In genomic region chr7:144669895-144670294, GRCm38 (mm10) we compare ENCODE assay signal across 25 mouse cellular contexts.
A peak's percentile ranks its signal among the peaks of the same experiment; 100 is the strongest.
DNase-seq lines count a peak whose midpoint lies in the region; ATAC-seq and TF ChIP-seq lines count a peak whose summit lies in the region.
"Had no signal": no experiment of that assay in that cellular context is flagged by ENCODE, and none has a peak within 500 bp of the region (broad histone marks: within the 10 kb centered on the region; RNA-seq: fewer than 3 reads in every experiment).

No protein-coding gene starts in this region.

- H3K36me3 ChIP-seq in heart, adult 2 months (ENCODE audit: control insufficient read depth, insufficient read depth, low read length), result no peaks in the 10 kb centered on the region
- H3K36me3 ChIP-seq in liver, postnatal 0 days (replicated peaks; ENCODE audit: insufficient read depth, low read length), result no peaks in the 10 kb centered on the region
- no peaks in the 10 kb centered on the region for H3K36me3 ChIP-seq in liver, embryonic 11.5 days (ENCODE audit: control insufficient read depth, insufficient read depth, low read length)
- H3K36me3 ChIP-seq in E14TG2a.4 (ENCODE audit: insufficient read depth, low read length), result no peaks in the 10 kb centered on the region
- peaks cover 10% of the 10 kb centered on the region; the same call in 1 of the 2 replicates for H3K36me3 ChIP-seq in embryonic facial prominence, embryonic 10.5 days (replicated peaks)
- H3K36me3 ChIP-seq: embryonic facial prominence, embryonic 15.5 days; forebrain, embryonic 15.5 days; heart, embryonic 15.5 days; hindbrain, embryonic 15.5 days; limb, embryonic 15.5 days; midbrain, embryonic 15.5 days had no signal

- no peaks in the 10 kb centered on the region for H3K27me3 ChIP-seq in heart, adult 2 months (ENCODE audit: control insufficient read depth, insufficient read depth, low read length)
- no peaks in the 10 kb centered on the region for H3K27me3 ChIP-seq in liver, postnatal 0 days (ENCODE audit: insufficient read depth, low read length)
- H3K27me3 ChIP-seq in liver, embryonic 11.5 days (replicated peaks; ENCODE audit: control insufficient read depth, insufficient read depth, low read length), result no peaks in the 10 kb centered on the region
- peaks cover 18% of the 10 kb centered on the region; the same call in 1 of the 2 replicates for H3K27me3 ChIP-seq in E14TG2a.4 (ENCODE audit: insufficient read depth, low read length)
- H3K27me3 ChIP-seq in embryonic facial prominence, embryonic 10.5 days (replicated peaks; ENCODE audit: low read depth, poor library complexity, severe bottlenecking), result 0 out of 2 replicates have a peak, but pooled peaks cover 23% of the 10 kb centered on the region
- H3K27me3 ChIP-seq: embryonic facial prominence, embryonic 15.5 days; forebrain, embryonic 15.5 days; heart, embryonic 15.5 days; hindbrain, embryonic 15.5 days; limb, embryonic 15.5 days; midbrain, embryonic 15.5 days had no signal

- intact Hi-C loops in heart, adult 2 months (cut with DNase I), result no loop called here
- intact Hi-C loops in heart, postnatal 25 days (cut with DNase I), result no loop called here

- DNase-seq in heart, adult 2 months, result no peak
- no peak for DNase-seq in heart, postnatal 25 days (ENCODE audit: low spot score)
- no peak for DNase-seq in liver, postnatal 0 days
- DNase-seq in liver, embryonic 11.5 days (ENCODE audit: low spot score), result no peak
- no peak for DNase-seq in embryonic facial prominence, embryonic 10.5 days (ENCODE audit: low spot score)
- no peak for DNase-seq in right cerebral cortex, adult 2 months (ENCODE audit: low spot score in 2 of 2)
- no peak for DNase-seq in frontal cortex, postnatal 25 days (ENCODE audit: low spot score in 2 of 2)
- DNase-seq: adrenal gland, adult 8-10 months; cerebellum, adult 9-10 months; gastrocnemius, postnatal 25 days; heart, postnatal 4 days; lung, adult 2 months; lung, postnatal 36 days; right cerebral cortex, postnatal 4 days; thymus, postnatal 25 days had no signal

- WGBS in heart, adult 2 months, result 94% methylated on average over 2 of the region's 2 CpGs
- WGBS in liver, postnatal 0 days (ENCODE audit: insufficient replicate concordance), result 81% methylated on average over 2 of the region's 2 CpGs
- 91% methylated on average over 2 of the region's 2 CpGs for WGBS in liver, embryonic 11.5 days
- 87% methylated on average over 2 of the region's 2 CpGs for WGBS in embryonic facial prominence, embryonic 10.5 days

- H3K4me1 ChIP-seq in heart, adult 2 months (ENCODE audit: control insufficient read depth, insufficient read depth, low read length), result no peaks in the 10 kb centered on the region
- no peaks in the 10 kb centered on the region for H3K4me1 ChIP-seq in liver, postnatal 0 days (ENCODE audit: insufficient read depth)
- H3K4me1 ChIP-seq in liver, embryonic 11.5 days (replicated peaks; ENCODE audit: control insufficient read depth, insufficient read depth, low read length), result 0 out of 2 replicates have a peak, but pooled peaks cover 2% of the 10 kb centered on the region
- H3K4me1 ChIP-seq in E14TG2a.4 (replicated peaks; ENCODE audit: low read depth, low read length), result no peaks in the 10 kb centered on the region
- H3K4me1 ChIP-seq in embryonic facial prominence, embryonic 10.5 days, result peaks cover 41% of the 10 kb centered on the region
- H3K4me1 ChIP-seq: embryonic facial prominence, embryonic 15.5 days; forebrain, embryonic 15.5 days; heart, embryonic 15.5 days; hindbrain, embryonic 15.5 days; midbrain, embryonic 15.5 days had no signal

- no peaks in the 10 kb centered on the region for H3K79me2 ChIP-seq in heart, adult 2 months (replicated peaks; ENCODE audit: control insufficient read depth, insufficient read depth, low read length)

- TF ChIP-seq POLR2A in heart, adult 2 months (IDR thresholded peaks at IDR 0.05; ENCODE audit: insufficient read depth, low read depth, low read length), result no peak

- ATAC-seq in liver, postnatal 0 days, result no peak
- ATAC-seq in liver, embryonic 11.5 days (replicated peaks; ENCODE audit: low FRiP score), result no peak
- ATAC-seq: forebrain, embryonic 15.5 days; intestine, embryonic 16.5 days; midbrain, embryonic 15.5 days had no signal

- H3K4me2 ChIP-seq in liver, postnatal 0 days (ENCODE audit: low read depth, low read length), result no peak overlapping the region
- no peak overlapping the region for H3K4me2 ChIP-seq in liver, embryonic 11.5 days
- H3K4me2 ChIP-seq: embryonic facial prominence, embryonic 15.5 days; forebrain, embryonic 15.5 days; heart, embryonic 15.5 days; hindbrain, embryonic 15.5 days; limb, embryonic 15.5 days; midbrain, embryonic 15.5 days had no signal

- H3K4me3 ChIP-seq in heart, adult 2 months, result no peak overlapping the region
- no peak overlapping the region for H3K4me3 ChIP-seq in liver, postnatal 0 days (ENCODE audit: low read depth, low read length)
- H3K4me3 ChIP-seq in liver, embryonic 11.5 days (ENCODE audit: low read depth, low read length), result no peak overlapping the region
- H3K4me3 ChIP-seq in E14TG2a.4 (replicated peaks; ENCODE audit: low read length), result no peak overlapping the region
- no peak overlapping the region for H3K4me3 ChIP-seq in embryonic facial prominence, embryonic 10.5 days
- H3K4me3 ChIP-seq: embryonic facial prominence, embryonic 15.5 days; forebrain, embryonic 15.5 days; heart, embryonic 15.5 days; hindbrain, embryonic 15.5 days; left cerebral cortex, adult 2 months; limb, embryonic 15.5 days; midbrain, embryonic 15.5 days; myocyte had no signal

- H3K27ac ChIP-seq in heart, adult 2 months, result no peak overlapping the region
- no peak overlapping the region for H3K27ac ChIP-seq in liver, postnatal 0 days (ENCODE audit: low read depth)
- no peak overlapping the region for H3K27ac ChIP-seq in liver, embryonic 11.5 days (ENCODE audit: low read depth, low read length)
- H3K27ac ChIP-seq in embryonic facial prominence, embryonic 10.5 days (replicated peaks), result peak overlapping the region; percentile 79; the same call in 1 of the 2 replicates
- H3K27ac ChIP-seq: embryonic facial prominence, embryonic 15.5 days; forebrain, embryonic 15.5 days; heart, embryonic 15.5 days; hindbrain, embryonic 15.5 days; left cerebral cortex, adult 2 months; limb, embryonic 15.5 days; midbrain, embryonic 15.5 days had no signal

- TF ChIP-seq CTCF in heart, adult 2 months (IDR thresholded peaks at IDR 0.05), result peak; percentile 17; the same call in 1 of the 2 replicates
- peak; percentile 31 for TF ChIP-seq CTCF in liver, postnatal 0 days (IDR thresholded peaks at IDR 0.05; ENCODE audit: low read depth)
- peak; percentile 39 for TF ChIP-seq CTCF in E14TG2a.4 (conservative IDR thresholded peaks at IDR 0.05; ENCODE audit: low read length)

- H3K9me3 ChIP-seq in liver, postnatal 0 days (ENCODE audit: low read length), result no peaks in the 10 kb centered on the region
- H3K9me3 ChIP-seq in liver, embryonic 11.5 days (ENCODE audit: control insufficient read depth, low read length), result no peaks in the 10 kb centered on the region
- H3K9me3 ChIP-seq in E14TG2a.4 (ENCODE audit: low read length), result no peaks in the 10 kb centered on the region
- no peaks in the 10 kb centered on the region for H3K9me3 ChIP-seq in embryonic facial prominence, embryonic 10.5 days
- H3K9me3 ChIP-seq: embryonic facial prominence, embryonic 15.5 days; forebrain, embryonic 15.5 days; heart, embryonic 15.5 days; hindbrain, embryonic 15.5 days; limb, embryonic 15.5 days; midbrain, embryonic 15.5 days had no signal

- no peak for TF ChIP-seq EP300 in heart, adult 2 months (IDR thresholded peaks at IDR 0.05; ENCODE audit: insufficient read depth, low read depth, low read length)
- TF ChIP-seq EP300 in liver, postnatal 0 days (IDR thresholded peaks at IDR 0.05; ENCODE audit: low read depth), result no peak

- H3K9ac ChIP-seq in heart, adult 2 months (ENCODE audit: low read depth, low read length), result no peak overlapping the region
- H3K9ac ChIP-seq in liver, postnatal 0 days (replicated peaks), result no peak overlapping the region
- H3K9ac ChIP-seq in liver, embryonic 11.5 days (ENCODE audit: low read depth, low read length), result no peak overlapping the region
- H3K9ac ChIP-seq: embryonic facial prominence, embryonic 15.5 days; forebrain, embryonic 15.5 days; heart, embryonic 15.5 days; hindbrain, embryonic 15.5 days; limb, embryonic 15.5 days; midbrain, embryonic 15.5 days had no signal
